Mouse (Mus musculus) MN1 (cell line): Measurements from ENCODE around the gene Mgat3.
A peak's percentile ranks its signal among the peaks of the same experiment; 100 is the strongest.

Experiments
- DNase-seq: peaks from one replicate; pipeline ENCODE4 v3.0.0-alpha.2; 2016; ENCODE audit warnings: low spot score

Mgat3 gene

DNA sequence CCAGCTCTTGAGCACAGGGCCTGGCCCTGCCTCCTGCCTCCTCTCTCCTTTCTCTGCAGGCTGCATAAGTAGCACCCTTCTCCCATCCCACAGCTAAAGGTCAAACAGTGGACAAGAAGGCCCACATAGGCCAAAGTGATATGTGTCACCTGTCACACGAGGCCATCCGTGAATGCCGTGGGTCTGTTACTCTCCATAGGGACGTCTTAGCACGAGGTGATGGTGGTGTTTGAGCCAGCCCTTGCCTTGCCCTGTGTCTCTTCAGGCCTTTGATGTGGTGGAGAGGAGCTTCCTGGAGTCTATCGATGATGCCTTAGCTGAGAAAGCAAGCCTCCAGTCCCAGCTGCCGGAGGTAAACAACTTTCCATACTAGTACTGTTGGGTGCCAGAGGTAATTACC is 24.0 kb upstream of the Mgat3 start:
- no peak for DNase-seq

GRCm38 (mm10) chr15:80152663-80153062 is 20.9 kb upstream of the Mgat3 start:
- DNase-seq = no peak

DNA sequence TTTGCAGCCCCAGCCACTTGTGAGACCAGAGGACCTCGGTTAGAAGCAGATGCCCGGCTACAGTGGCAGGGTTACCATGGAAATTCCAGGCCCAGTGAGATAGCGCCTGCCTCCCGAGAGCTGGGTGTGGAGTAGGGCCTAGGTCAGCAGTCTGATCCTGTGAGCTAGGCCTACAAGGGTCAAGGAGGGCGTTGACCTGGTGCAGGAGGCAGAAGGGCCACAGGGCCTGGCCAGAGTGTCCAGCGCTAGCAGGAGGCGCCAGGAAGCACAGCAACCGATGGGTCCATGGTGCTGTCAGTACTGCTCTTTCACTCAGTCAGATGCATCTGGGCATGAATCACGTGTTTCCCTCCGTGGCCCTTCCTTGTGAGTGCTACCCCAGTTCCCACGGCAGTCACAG is 19.8 kb upstream of the Mgat3 start:
- DNase-seq = no peak

- no peak for DNase-seq
These were observed 17.8 kb upstream of the Mgat3 start for GRCm38 (mm10) chr15:80155707-80156106.

DNA sequence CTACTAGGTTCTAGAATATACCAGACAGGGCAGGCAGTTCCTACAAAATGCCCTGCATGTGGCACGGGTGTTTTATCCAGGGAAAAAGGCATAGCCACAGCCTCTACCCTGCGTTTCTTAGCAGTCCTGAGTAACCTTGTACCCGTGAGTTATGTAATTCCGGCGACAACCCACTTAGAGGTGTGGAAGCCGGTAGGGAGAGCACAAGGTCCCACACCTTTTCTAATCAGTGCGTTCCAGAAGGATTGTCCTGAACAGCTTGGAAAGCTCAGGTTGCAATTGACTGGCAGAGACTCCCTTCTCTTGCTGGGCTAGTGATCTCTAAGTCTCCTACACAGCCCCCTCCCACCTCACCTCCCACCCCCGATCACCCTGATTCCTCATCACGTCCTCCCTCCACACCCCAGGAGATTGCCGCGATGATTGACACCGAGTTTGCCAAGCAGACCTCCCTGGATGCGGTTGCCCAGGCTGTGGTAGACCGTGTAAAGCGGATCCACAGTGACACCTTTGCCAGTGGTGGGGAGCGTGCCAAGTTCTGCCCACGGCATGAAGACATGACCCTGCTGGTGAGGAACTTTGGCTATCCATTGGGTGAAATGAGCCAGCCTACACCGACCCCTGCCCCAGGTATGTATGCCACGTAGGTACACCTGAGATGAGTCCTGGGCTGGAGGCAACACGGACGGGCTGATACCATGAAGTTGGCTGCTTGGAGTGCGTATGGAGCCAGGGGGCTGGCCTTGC is 16.2 kb upstream of the Mgat3 start:
- DNase-seq = no peak

DNA sequence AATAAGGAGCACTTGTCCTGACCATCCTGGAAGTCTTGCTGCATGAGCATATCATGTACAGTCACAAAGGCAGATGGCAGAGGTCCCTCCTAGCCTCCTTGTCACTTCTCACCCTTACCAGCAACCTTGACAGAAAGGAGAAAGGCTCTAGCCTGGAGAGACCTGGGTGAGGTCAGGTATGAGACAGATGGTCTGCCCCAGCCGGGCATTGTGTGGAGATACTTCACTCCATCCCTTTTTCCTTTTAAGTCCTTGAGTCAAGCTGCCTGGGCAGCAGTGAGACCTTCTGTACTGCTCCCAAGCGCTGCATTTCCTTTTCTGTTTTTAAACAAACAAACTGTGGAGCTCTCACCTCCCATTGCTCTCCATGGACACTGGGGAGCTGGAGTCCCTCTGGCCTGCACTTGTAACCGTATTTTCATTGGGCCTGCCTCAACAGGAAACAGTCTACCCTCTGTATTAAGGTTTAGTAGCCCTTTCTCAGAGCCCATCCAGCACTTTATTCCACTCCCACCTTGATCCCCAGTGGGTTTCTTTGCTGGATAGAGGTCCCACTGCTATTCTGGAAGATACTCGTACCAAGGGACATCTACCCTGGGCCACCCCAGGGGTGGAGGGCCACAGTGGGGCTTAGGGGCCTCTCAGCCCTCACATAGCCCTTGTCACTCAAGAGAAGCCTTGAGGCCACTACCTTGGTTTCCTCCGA is 15.4 kb upstream of the Mgat3 start:
- DNase-seq = no peak

GRCm38 (mm10) chr15:80158707-80159090 is 14.8 kb upstream of the Mgat3 start:
- DNase-seq = peak; percentile 70

GRCm38 (mm10) chr15:80159286-80159901 is 14.1 kb upstream of the Mgat3 start:
- DNase-seq = peak; percentile 83

GRCm38 (mm10) chr15:80160223-80160622 is 13.3 kb upstream of the Mgat3 start:
- DNase-seq = no peak

GRCm38 (mm10) chr15:80160726-80161125 is 12.8 kb upstream of the Mgat3 start:
- no peak for DNase-seq

DNA sequence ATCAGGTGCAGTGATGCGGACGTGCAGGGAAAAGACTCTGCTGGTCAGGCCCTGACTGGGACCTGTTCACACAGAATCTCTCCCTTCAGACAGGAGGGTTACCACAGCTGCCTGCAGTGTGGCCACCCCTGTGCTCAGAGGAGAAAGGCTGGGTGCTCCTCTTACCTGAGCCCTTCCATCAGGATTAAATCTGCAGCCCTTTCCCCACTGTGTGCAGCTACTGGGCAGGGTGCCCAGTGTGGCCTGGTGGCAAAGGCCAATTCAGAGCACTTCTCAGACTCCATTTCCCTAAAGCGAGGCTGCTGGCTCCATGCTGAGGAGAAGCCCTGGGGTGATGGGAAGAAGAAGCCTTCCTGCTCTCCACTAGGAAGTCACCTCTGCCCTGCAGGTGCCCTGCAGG is 12.3 kb upstream of the Mgat3 start:
- no peak for DNase-seq

DNA sequence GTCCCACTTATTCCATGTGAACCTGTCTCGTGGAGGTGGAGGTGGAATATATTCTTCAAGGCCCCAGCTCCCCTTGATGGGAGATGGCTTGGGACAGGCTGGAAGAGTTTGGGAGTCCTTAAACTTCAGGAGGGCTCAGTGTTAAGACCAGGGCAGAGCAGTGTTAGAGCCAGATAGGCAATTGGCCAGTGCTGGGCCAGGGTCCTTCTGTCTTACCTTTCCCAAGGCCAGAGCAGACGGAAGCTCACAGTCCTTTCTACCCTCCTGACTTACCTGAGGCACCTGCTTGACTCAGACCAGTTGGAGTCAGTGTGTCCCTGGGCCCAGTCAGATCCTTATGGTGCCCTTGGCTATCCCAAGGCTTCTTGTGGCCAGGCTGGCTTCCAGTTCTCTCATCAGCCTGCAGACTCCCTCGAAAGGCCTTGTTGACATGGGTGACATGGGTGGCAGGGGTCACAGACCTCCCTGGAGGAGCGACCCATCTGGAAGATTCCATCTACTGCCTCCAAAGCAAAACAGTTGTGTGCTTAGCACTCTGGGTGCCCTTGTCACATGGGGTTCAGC is 11.0 kb upstream of the Mgat3 start:
- no peak for DNase-seq

DNA sequence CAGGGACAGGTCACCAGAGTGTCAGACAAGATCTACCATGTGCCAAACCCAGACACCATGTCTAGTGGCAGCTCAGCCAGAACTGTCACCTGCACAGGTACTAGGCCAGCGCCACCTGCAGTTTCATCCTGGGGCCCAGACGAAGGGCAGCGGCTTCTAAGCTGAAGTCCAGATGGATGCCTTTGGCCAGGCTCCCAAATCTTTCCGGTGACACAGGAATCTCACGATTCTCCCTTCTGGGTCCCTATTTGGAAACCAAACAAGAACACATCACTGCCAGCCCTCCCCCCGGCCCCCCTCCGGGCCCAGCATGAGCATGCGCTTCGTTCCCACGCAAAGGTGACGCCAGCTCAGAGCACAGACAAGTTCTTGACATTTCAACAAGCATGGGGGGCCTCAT is 10.2 kb upstream of the Mgat3 start:
- DNase-seq = no peak

DNA sequence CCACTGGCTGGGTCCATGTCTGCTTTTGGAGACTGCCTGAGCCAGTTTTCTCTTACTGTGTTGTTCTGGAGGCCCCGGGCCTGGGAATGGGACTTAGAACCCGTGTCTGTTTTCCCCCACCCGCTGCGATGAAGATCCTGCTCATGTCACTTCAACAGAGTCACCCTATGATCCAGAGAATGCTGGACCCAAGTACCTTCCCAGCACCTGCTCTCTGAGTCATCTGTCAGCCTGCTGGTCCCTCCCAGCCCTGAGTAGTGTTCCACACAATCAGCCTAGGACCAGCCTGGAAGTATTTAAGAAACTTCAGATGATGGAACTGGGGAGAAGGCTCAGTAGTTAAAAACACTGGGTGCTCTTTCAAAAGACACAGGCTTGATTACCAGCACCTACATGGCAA is 9.8 kb upstream of the Mgat3 start:
- no peak for DNase-seq

GRCm38 (mm10) chr15:80165396-80165795 is 8.1 kb upstream of the Mgat3 start:
- DNase-seq = no peak

- DNase-seq = no peak
These were observed 4.0 kb upstream of the Mgat3 start for GRCm38 (mm10) chr15:80169484-80169883.

DNA sequence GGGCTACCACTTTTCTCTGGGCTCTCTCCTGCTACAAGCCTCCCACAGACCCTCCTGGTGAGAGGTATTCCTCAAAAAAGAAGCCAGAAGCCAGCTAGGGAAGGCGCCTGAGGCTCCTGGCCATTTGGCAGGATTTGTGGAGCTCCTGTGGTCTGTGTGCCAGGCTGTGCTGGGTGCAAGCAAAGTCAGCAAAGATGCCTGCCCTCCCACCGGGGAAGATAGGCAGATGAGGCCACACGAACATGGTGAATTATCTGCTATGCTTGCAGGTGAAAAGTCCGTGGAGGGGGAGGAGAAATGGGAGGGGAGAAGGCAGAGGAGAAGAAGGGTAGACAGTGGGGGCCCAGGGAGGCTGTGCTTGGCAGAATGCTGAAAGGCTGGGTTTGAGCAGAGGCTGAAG is 3.2 kb upstream of the Mgat3 start:
- no peak for DNase-seq

DNA sequence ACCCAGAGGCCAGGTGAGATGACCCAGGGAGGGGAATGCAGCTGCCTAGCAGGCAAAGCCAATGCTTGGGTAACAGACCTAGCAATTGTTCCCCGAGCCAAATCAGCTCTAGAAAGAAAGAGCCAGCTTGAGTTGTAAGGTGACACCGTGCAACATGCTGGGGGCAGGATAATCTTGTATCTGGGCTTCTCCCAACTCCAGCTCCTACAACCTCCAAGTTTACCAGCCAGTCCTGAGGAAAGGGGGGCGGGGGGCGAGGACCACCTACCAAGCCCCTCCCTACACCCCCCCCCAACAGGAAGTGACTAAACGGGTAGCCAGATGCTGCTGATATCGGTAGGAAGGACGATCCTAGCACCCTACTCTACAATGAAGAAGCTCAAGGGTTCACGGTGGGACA is 2.2 kb upstream of the Mgat3 start:
- peak; percentile 34 for DNase-seq

DNA sequence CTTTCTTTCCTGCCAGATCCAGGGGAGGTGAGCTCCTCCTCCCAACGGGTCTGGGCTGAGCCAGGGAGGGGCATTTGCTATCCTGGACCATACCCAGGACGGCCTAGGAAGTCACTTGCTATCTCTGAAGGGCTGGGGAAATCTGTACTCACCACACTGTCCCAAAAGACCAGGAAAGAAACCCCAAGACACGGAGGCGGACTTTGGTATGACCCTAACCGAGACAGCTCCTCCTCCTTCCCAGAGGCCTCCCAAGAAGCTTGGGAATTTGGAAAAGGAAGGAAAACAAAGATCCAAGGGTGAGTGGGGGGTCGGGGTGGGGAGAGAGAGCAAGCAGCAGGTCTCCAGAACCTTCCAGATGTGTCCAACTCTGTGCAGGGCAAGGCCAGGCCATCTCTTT is 1.7 kb upstream of the Mgat3 start:
- peak; percentile 44 for DNase-seq

DNA sequence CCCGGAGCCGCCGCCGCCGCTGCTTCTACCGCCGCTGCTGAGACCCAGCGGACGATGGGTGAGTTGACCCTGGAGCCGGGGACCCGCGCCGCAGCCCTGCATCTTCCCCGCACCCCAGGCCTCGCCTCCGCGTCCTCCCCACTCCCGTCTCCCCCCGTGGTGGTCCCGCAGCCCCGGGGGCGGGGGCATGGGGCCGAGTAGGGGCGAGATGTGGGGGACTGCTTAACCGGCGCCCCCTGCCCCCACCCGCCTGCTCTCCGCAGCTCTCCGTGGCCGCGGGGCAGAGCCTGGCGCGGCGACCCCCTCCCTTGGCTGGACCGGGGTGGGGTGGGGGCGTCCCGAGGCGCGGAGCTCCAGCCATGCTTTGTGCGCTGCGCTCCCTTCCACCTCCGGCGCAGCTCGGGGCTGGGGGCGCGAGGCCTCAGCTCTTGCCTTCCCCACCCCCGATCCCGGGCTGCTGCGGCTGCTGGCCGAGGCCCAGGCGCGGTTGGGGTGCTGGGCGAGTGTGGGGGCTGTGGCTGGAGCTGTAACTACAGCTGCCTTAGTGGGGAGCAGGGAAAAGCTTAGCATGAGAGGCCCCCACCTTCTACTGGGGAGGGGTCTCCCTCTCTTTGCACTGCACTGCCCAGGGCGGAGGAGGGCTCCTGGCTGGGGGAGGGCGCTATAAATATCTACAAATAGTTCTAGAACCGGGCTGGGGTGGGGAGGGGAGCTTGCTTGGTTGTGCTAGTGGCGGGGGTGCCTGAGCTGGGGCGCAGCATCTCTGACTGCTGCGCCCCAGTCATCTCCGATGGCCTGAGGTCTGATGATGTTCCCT is 468 bp downstream of the Mgat3 start:
- DNase-seq = peak; percentile 34

DNA sequence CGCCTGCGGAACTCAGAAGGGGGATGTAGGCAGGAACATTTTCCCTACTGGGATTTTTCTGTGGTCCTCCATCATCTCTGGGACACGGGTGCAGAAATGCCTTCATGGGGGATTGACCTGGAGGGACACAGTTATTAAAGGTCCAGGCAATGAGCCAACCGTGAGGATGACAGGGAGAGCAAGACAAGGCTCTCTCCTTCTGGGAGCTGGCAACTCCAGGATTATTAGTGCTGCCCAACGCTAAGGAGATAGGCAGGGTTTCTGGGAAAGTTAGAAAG is 1.0 kb downstream of the Mgat3 start:
- peak; percentile 38 for DNase-seq

GRCm38 (mm10) chr15:80175316-80175715 is 1.8 kb downstream of the Mgat3 start:
- DNase-seq = no peak
